In genomic region chr3:122516327-122516695, GRCm38 (mm10) we compare ENCODE assay signal across 15 mouse cellular contexts.
"Had no signal": no experiment of that assay in that cellular context is flagged by ENCODE, and none has a peak within 500 bp of the region (broad histone marks: within the 10 kb centered on the region; RNA-seq: fewer than 3 reads in every experiment).

No protein-coding gene starts in this region.

- H3K36me3 ChIP-seq: liver, embryonic 13.5 days had no signal

- DNase-seq: kidney, adult 9 months; kidney, postnatal 4 days; liver; liver, embryonic 13.5 days; liver, postnatal 0 days; lung, postnatal 14 days; spleen, adult 18-20 months; thymus, adult 2 months; thymus, postnatal 25 days had no signal

- H3K27ac ChIP-seq: kidney, postnatal 0 days; layer of hippocampus, adult 2 months; liver, embryonic 13.5 days; lung, embryonic 15.5 days; macrophage; midbrain, embryonic 12.5 days had no signal

- H3K9me3 ChIP-seq: liver, embryonic 13.5 days; lung, embryonic 15.5 days; megakaryocyte, embryonic 14.5 days; midbrain, embryonic 12.5 days had no signal

- H3K27me3 ChIP-seq: liver, embryonic 13.5 days; lung, embryonic 15.5 days; midbrain, embryonic 12.5 days had no signal

- H3K4me3 ChIP-seq: layer of hippocampus, adult 2 months; liver, embryonic 13.5 days; lung, embryonic 15.5 days; megakaryocyte, embryonic 14.5 days; midbrain, embryonic 12.5 days had no signal
